Mouse (Mus musculus): ENCODE measurements at regions not wholly inside any gene's neighbourhood (a gene's known extent, or its start where the extent isn't known, plus 50 kb on each side); places are given as distances from the start of the nearest gene placed in this dataset.

DNA sequence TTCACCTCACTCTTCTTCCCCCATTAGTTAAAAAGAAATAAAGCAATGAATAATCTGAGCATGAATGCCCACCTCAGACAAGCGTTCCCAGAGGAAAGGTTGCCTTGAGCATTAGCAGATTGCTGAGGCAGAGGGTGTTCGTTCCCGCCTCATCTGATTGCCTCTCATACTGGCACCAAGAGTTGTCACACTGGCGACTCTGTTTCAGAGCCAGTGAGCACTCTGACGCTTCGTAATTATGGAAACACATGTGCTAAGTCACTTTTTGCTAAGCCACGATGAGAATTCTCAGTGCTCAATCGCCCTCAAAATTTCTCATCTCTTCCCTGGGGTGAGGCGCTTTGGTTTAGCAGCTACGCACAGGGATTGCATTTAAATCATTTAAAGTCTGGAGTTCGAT is 576.1 kb downstream of the Olfm4 start:
- DNase-seq (ENCODE audit: low read depth, low spot score) = no peak
- no peak for TF ChIP-seq CTCF (IDR thresholded peaks at IDR 0.05)
- in situ Hi-C loops (cut with MboI; ENCODE audit: low pct_unique_long_range_greater_than_20kb) = no loop called here
- ChIA-PET POLR2A (no interaction called here), CTCF (interaction anchor here (1.0 kb wide), 1 partner anchor 16 kb away, joined by 3 read pairs; no protein-coding TSS in a partner anchor)
- H3K27me3 ChIP-seq = peaks cover 3% of the 10 kb centered on the region
- no peak for ATAC-seq

Data from Patski (cell line).